Mouse (Mus musculus): ENCODE data around the gene Pih1d1. TPM values are rescaled to one million over a fixed set of nuclear protein-coding genes. Genes with fewer than 3 reads are reported as not detected.
A peak's percentile ranks its signal among the peaks of the same experiment; 100 is the strongest.

The Pih1d1 gene
- polyA plus RNA-seq, 2 experiments from 2014 or later = 40.4 to 50.6 TPM

DNA sequence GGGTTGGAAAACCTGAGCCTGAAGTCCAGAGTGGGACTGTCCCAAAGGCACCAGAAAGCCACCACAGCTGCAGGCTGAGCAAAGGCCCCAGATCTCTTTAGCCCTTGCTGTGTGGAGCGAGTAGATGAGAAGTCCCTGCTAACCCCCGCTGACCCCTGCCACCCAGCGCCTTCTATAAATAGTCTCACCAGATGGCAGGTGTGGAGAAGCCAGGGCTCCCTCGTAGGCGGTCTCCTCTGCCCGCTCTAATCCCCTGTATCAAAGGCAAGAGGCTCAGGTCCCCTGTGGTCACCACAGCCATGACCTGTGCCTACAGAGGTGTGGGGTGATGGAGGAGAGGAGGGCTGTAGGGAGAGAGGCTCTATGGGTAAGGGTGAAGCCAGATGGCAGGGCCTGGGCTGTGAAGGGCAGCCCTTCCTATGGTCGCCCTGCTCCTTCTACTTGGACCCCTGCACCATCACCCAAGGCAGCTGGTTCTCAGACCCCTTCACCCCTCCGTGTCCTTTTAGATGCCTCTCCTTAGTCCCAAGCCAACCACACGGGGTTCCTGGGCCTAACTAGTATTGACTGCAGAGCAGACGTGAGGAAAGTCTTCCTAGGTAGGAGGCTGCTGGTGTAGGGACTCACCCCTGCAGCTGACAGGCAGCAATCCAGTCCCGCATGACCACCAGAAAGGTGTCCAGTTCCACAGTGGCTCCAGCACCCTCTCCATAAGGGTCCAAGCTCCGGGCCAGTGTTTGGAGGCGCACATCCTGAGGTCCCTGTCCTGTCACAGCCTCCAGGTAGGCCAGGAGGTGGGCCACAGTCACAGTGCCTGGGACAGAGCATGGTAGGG lies 41.5 kb downstream of the Pih1d1 start:
- no peak for ATAC-seq

DNA sequence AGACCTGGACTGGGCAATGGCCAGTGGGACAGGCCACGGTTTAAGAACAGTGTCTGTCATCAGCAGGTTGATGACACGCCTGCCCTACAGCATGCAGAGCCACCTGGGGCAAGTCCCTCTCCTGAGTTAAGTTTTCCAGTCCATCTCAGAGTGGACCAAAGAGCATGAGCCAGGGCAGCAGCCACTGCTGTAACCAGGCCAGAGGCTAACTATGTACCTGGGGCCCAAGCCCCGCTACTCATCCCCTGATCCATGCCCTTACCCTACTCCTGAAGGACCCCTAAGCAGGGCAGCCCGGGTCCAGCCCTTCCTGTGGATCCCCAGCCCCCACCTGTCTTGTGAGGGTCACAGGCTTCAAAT lies 42.1 kb downstream of the Pih1d1 start:
- ATAC-seq = no peak

DNA sequence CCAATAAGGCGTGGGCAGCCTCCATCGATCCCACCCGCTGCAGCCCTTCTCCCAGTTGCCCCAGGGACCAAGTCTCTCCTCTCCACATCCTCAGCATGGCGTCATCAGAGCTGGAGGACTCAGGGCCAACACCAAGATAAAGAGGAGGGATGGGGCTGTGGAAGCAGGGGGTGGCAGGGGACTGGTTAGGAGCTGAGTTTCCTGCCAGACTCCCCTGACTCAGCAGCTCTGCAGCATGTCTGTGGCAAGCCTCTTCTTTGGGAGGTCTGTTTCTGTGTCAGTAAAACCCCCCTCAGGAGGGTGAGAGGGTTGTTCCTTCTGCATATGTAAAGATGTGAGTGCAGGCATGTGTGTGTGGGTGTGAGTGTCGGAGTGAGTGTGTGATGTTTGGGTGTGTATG lies 42.9 kb downstream of the Pih1d1 start:
- ATAC-seq = no peak

DNA sequence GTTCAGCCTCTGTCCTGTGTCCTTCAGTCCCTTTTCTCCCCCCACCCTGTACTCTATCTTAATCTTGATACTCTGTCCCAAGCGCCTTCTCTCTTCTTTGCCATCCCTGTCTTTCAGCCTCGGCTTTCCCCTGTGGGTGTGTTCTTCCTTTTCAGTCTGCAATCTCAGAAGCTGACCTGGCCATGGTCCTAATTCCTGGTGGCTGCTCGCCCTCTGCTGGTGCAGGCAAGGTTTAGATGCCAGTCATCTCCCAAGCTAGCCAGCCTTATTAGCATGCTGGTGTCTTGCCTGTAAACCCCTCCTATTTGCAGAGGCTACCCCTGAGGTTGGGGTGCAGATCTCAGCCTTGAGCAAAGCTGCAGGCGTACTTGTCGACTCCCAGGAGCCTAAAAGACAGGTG lies 44.3 kb downstream of the Pih1d1 start:
- no peak for ATAC-seq

DNA sequence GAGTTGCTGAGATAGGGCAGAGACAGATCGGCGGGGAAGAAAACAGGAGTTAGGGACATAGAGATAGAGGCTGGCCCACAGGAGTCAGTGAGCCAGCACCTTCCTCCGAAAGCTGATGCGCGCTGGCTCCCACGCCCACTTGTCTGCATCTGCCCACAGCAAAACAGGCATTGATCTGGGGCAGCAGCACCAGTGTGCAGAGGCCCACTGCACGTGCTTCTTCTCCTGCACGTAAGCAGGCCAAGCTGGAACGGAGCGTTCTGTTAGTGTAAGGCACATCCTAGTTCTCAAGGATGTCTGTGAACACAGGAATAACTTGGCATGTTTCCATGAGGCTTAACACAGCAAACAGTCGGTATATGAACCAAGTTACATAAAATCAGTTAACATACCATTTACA lies 44.9 kb downstream of the Pih1d1 start:
- ATAC-seq = no peak

DNA sequence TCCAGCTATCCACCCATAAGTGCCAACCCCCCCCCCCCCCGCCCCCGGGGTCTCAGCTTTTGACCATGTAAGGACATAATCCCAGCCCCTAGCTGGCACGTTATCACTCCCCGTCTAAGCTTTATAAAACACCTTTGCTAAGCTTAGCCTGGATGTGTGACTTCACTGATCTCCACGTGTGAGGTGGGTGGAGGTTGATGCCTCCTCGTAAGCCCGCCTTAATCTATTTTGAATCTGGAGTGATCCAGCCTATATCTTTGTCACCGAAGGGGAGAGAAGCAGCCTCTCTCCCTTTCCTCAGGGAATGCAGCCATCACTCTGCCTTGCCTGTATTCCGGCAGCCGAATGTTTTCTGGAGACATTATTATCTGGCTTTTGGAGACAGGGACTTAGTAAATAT lies 48.6 kb downstream of the Pih1d1 start:
- ATAC-seq = no peak

DNA sequence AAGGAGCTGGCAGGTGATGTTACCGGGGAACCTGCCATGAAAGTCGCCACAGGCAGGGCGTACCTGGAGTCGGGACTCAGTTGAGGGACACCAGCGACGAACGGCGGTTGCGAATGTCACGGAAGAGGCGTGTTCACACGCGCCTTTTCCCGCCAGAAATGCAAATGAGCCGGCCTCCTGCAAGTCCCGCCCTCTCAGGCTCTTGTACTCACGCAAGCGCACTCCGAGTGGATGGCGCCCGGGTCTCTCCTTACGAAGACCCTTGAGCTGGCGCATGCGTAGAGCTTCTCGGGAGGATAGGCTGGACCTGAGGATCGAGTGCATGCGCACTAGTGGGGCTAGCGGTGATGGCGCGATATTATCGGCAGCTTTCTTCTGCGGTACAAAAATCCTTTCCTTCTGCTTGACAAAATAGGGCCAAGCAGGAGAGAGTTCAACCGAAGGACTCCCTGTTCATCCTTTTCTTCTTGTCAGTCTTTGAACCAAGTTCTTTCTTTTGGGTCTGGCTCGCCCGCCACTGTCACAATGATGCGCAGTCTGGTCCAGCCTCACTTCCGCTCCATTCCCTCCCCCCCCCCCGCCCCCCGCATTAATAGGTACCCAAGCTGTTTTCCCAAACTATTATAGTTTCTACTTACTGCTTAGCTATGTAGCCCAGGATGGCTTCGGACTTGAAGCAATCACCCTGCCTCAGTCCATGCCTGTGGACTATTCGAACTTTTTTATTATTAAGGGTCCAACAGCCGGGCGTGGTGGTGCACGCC lies 50.5 kb downstream of the Pih1d1 start, which contains the start of gene Ccdc155:
Gene Ccdc155, minus strand, starts transcription at position 513 of the 764 bp plus-strand sequence.
- peak; percentile 97 for ATAC-seq

DNA sequence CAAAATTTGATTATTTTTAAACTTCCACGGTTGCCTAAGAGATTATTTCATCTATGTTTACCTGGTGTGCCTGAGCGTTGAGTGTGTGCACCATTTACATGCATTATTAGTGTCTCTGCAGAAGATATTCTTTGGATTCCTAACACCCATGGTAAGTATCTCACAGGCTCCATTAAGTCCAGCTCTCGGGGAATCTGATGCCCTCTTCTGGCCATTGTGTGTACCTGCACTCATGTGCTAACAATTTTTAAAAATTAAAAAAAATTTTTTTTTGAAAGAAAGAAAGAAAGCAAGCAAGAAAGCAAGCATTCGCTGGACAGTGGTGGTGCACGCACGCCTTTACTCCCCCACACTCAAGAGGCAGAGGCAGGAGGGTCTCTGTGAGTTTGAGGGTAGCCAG lies 54.2 kb downstream of the Pih1d1 start:
- no peak for ATAC-seq

Other genes starting within 250 kb of the Pih1d1 start
- gene Ap2a1, start 224.8 kb upstream of the Pih1d1 start, polyA plus RNA-seq (2017; shearing (Covaris generic)) = 1 to 10 TPM; 6.2 to 7.4 TPM
- not detected for gene Tsks, start 211.1 kb upstream of the Pih1d1 start, polyA plus RNA-seq (2017; shearing (Covaris generic))
- gene Cpt1c, start 179.5 kb upstream of the Pih1d1 start, polyA plus RNA-seq (2017; shearing (Covaris generic)) = under 1 TPM; 0.36 to 0.92 TPM
- 100 to 1,000 TPM in 1 of 2 experiments, 10 to 100 TPM in 1; 39.7 to 114 TPM for gene Prmt1, start 167.7 kb upstream of the Pih1d1 start, polyA plus RNA-seq (2017; shearing (Covaris generic))
- 100 to 1,000 TPM; 117 to 147 TPM for gene Irf3, start 156.7 kb upstream of the Pih1d1 start, polyA plus RNA-seq (2017; shearing (Covaris generic))
- 10 to 100 TPM; 23.6 to 30.1 TPM for gene Bcl2l12, start 155.6 kb upstream of the Pih1d1 start, polyA plus RNA-seq (2017; shearing (Covaris generic))
- 1 to 10 TPM; 7.0 to 9.3 TPM for gene Scaf1, start 137.9 kb upstream of the Pih1d1 start, polyA plus RNA-seq (2017; shearing (Covaris generic))
- gene Rras, start 136.3 kb upstream of the Pih1d1 start, polyA plus RNA-seq (2017; shearing (Covaris generic)) = 1 to 10 TPM; 2.0 to 3.9 TPM
- 10 to 100 TPM; 10.8 to 10.9 TPM for gene Prr12, start 101.4 kb upstream of the Pih1d1 start, polyA plus RNA-seq (2017; shearing (Covaris generic))
- gene Nosip, start 91.9 kb upstream of the Pih1d1 start, polyA plus RNA-seq (2017; shearing (Covaris generic)) = 100 to 1,000 TPM; 158 to 199 TPM
- 1 to 10 TPM; 1.7 to 2.8 TPM for gene Prrg2, start 91.6 kb upstream of the Pih1d1 start, polyA plus RNA-seq (2017; shearing (Covaris generic))
- 10 to 100 TPM in 1 of 2 experiments, 1 to 10 TPM in 1; 7.6 to 66.3 TPM for gene Rcn3, start 62.1 kb upstream of the Pih1d1 start, polyA plus RNA-seq (2017; shearing (Covaris generic))
- gene Fcgrt, start 50.5 kb upstream of the Pih1d1 start, polyA plus RNA-seq (2017; shearing (Covaris generic)) = 1 to 10 TPM; 2.3 to 3.8 TPM
- 1,000 to 10,000 TPM; 3,755 to 5,441 TPM for gene Rps11, start 29.9 kb upstream of the Pih1d1 start, polyA plus RNA-seq (2017; shearing (Covaris generic))
- gene Rpl13a, start 25.5 kb upstream of the Pih1d1 start, polyA plus RNA-seq (2017; shearing (Covaris generic)) = 1,000 to 10,000 TPM; 5,632 to 7,602 TPM
- gene Gm45713, start 18.1 kb upstream of the Pih1d1 start, polyA plus RNA-seq (2017; shearing (Covaris generic)) = not detected
- gene Flt3l, start 17.9 kb upstream of the Pih1d1 start, polyA plus RNA-seq (2017; shearing (Covaris generic)) = 10 to 100 TPM; 89.0 to 91.7 TPM
- 10 to 100 TPM; 16.5 to 27.2 TPM for gene Aldh16a1, start 281 bp downstream of the Pih1d1 start, polyA plus RNA-seq (2017; shearing (Covaris generic))
- gene Slc17a7, start 9.6 kb downstream of the Pih1d1 start, polyA plus RNA-seq (2017; shearing (Covaris generic)) = not detected
- not detected for gene Gfy, start 25.3 kb downstream of the Pih1d1 start, polyA plus RNA-seq (2017; shearing (Covaris generic))
- gene Pth2, start 26.7 kb downstream of the Pih1d1 start, polyA plus RNA-seq (2017; shearing (Covaris generic)) = not detected
- gene Ccdc155, start 50.6 kb downstream of the Pih1d1 start, polyA plus RNA-seq (2017; shearing (Covaris generic)) = not detected
- 10 to 100 TPM; 16.1 to 22.9 TPM for gene Dkkl1, start 57.8 kb downstream of the Pih1d1 start, polyA plus RNA-seq (2017; shearing (Covaris generic))
- gene Tead2, start 61.5 kb downstream of the Pih1d1 start, polyA plus RNA-seq (2017; shearing (Covaris generic)) = 1 to 10 TPM; 4.5 to 5.4 TPM
- gene Cd37, start 84.8 kb downstream of the Pih1d1 start, polyA plus RNA-seq (2017; shearing (Covaris generic)) = 100 to 1,000 TPM; 473 to 666 TPM
- not detected for gene Slc6a16, start 86.8 kb downstream of the Pih1d1 start, polyA plus RNA-seq (2017; shearing (Covaris generic))
- not detected for gene Slc6a21, start 123.2 kb downstream of the Pih1d1 start, polyA plus RNA-seq (2017; shearing (Covaris generic))
- gene Trpm4, start 179.5 kb downstream of the Pih1d1 start, polyA plus RNA-seq (2017; shearing (Covaris generic)) = 10 to 100 TPM; 11.7 to 15.9 TPM
- gene Hrc, start 181.0 kb downstream of the Pih1d1 start, polyA plus RNA-seq (2017; shearing (Covaris generic)) = not detected
- gene Ppfia3, start 212.7 kb downstream of the Pih1d1 start, polyA plus RNA-seq (2017; shearing (Covaris generic)) = not detected
- not detected for gene Lin7b, start 216.3 kb downstream of the Pih1d1 start, polyA plus RNA-seq (2017; shearing (Covaris generic))
- 100 to 1,000 TPM in 1 of 2 experiments, 10 to 100 TPM in 1; 82.1 to 130 TPM for gene Snrnp70, start 241.4 kb downstream of the Pih1d1 start, polyA plus RNA-seq (2017; shearing (Covaris generic))